Mouse (Mus musculus) ES-Bruce4 (cell line): ENCODE measurements at regions not wholly inside any gene's neighbourhood (a gene's known extent, or its start where the extent isn't known, plus 50 kb on each side); places are given as distances from the start of the nearest gene placed in this dataset.
"Not testable (repeated sequence)": the region's sequence is repeated elsewhere in the genome, so short reads cannot be mapped to it uniquely, and the experiment has no call there.

Source experiments
- CTCF ChIP-seq: IDR thresholded peaks from one replicate; pipeline ENCODE4 v1.8.1; 2011; ENCODE audit warnings: low read depth, low read length
- EP300 ChIP-seq: IDR thresholded peaks from 2 replicates; pipeline ENCODE4 v1.6.1; 2011; ENCODE audit warnings: low read depth, low read length; ENCODE audit not compliant: insufficient read depth
- POLR2A ChIP-seq: IDR thresholded peaks from one replicate; pipeline ENCODE4 v1.8.1; 2011; ENCODE audit warnings: low read length; ENCODE audit not compliant: insufficient read depth

GRCm38 (mm10) chr3:36354201-36354600 is 121.5 kb downstream of the Anxa5 start:
- TF ChIP-seq CTCF, POLR2A, EP300: not testable (repeated sequence)
